Mouse (Mus musculus) thymus, postnatal 36 days (tissue): Measurements from ENCODE around the gene Zfp846.
"Not testable (repeated sequence)": the region's sequence is repeated elsewhere in the genome, so short reads cannot be mapped to it uniquely, and the experiment has no call there.

Experiments used
- DNase-seq, 2 experiments: peaks; one replicate each; pipeline ENCODE4 v3.0.0; 2022; ENCODE audit warnings: mixed read lengths in 2 of 2

The Zfp846 gene

DNA sequence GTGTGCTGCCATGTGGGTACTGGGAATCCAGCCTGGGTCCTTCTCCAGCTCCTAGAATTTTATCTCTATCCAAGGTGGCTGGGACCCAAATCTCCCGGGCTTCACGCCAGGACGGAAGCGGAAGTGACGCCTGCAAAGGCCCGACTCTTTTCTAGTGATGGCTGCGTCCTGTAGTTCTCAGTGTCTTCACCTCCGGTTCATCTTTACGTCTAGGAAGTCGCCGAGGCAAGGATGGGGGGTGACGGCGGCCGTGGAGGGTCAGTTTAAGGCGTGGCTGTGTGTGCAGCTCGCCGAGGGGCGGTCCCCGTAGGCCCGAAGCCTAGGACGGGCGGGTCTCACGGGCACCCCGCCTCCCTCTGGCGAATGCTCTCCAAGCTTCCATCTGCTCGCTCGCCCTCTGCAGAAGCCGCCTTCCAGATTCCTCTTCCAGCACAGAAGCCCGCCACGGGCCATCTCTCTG is at the start of gene Zfp846:
Zfp846 (plus strand) TSS at position 117 of the 460 bp plus-strand sequence.
- DNase-seq = peak; percentile 96 to 97

DNA sequence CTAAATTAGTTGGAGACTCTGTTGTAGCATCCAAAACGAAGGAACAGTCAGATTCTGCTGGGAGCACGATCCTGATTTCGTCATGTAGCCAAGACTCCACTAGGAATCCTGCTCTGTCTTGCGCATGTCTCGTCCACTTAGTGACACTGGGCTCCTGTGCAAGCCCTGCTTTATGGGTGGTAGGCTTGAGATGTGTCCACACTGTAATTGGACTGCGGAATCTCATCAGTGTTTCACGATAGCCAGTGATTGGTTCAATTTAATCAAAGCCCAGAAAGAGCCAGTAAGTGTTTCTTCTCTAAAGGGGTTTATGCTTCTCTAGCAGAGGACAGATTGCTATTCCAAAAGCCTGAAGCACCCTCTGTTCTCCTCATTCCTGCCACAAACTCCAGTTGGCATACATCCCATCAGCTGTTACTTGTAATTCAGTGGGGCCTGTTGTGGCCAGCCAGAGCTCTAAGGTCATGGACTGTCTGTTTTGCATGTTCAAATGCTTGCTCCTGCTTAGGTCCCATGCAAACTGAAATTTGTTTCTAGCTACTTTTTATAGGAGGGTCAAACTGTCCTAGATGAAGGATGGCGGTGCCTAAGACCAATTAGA is 46.7 kb upstream of the Zfp846 start:
- no peak for DNase-seq

DNA sequence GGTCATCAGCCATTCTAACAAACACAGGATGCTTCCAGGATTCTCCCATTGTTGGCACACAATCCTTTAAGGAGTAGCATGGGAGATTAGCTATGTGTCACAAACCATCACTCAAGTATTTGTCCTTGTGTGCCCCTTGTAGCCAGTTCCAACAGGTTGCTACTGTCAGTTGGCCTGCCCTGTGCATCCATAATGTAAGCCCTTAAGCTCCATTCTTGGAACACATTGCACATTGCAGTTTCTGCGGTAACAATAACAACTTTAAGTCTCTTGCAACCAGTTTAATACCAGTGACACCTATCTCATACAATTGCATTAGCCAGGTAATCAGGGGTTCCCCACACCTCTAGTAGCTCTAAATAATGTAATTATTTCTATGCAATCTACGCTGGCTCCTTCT is 44.5 kb upstream of the Zfp846 start:
- DNase-seq = no peak

DNA sequence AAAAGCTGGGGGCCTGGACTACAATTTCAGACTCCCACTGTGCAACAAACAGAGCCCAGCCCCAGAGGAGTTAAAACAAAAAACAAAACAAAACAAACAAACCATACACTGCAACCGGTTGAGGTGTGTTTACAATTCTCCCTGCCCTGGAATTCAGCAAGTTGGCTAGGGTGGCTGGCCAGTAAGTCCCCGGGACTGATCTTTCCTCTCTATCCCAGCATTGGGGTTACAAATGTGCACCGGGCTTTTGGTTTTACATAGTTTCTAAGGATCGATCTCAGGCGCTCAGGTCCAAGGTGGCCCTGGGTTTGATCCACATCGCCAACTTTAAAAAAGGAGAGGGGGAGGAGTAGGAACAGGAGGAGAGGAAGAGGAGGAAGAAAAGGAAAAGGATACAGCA is 37.6 kb upstream of the Zfp846 start:
- DNase-seq = no peak

DNA sequence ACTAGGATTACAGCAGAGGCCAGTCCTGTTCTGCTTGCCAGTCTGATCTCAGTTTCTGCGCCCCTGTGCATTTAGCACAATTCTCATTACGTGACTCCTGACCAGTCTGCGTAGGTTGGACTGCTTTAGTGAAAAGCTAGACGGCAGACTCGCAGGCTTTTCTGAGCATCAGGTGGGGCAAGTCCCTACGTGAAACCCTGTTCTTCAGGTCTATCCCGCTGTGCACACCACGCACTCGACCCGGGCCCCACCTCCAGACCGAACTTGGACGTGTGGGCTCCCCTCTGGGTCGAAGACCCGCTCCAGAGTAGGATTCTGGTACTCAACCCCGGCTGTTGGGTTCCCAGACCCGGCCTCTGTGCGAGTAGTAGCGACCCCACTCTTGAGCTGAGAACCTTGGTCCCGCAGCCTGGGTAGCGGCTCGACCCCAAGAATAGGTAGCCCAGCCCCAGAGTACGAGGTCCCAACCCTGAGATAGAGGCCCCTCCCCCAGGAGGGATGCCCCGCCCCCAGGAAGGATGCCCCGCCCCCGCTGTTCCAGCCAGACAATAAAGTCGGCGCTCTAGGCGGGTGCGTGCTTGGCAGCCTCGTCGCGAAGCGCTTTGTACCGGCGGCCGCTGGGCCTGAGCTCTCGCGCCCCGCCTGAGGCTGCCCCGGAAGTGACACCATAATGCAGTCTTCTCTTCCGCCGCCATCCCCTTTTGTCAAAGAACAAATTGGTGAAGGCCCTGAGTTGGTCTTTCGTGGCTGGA is 36.8 kb upstream of the Zfp846 start:
- DNase-seq = peak; percentile 73 to 79

DNA sequence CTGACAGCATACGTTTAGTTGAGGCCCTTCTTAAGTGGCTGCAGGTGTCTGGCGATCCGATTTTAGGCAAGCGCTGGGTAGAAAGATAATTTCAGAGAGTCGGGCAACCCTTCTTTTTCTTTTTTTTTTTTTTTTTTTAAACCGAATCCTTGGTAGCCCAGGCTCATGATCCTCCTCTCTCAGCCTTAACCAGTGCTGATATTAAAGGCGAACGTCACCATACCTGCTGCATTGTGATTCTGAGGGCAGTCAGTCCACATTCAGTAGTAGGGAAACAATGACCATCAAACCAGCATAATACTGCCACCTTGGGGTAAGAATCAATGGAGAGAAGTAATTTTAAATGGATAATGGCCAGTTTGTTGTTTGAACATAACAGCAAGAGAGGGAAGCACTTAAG is 35.9 kb upstream of the Zfp846 start:
- DNase-seq = no peak

DNA sequence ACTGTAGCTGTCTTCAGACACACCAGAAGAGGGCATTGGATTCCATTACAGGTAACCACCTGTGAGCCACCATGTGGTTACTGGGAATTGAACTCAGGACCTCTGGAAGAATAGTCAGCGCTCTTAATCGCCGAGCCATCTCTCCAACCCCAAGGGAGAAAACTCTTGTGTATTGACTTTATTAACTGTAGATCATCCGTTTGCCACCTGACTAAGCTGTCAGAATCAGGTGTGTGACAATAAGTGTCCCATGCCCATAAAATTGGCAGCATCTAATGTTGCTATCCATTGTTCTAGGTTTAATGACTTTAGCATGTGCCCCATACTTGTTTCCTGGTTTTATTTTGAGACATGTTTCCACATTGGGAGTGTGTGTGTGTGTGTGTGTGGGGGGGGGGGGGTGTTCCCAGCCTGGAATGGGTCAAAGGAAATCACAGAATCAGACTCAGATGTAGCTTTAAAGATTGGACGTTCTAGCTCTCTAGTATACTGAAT is 29.3 kb upstream of the Zfp846 start:
- no peak for DNase-seq

DNA sequence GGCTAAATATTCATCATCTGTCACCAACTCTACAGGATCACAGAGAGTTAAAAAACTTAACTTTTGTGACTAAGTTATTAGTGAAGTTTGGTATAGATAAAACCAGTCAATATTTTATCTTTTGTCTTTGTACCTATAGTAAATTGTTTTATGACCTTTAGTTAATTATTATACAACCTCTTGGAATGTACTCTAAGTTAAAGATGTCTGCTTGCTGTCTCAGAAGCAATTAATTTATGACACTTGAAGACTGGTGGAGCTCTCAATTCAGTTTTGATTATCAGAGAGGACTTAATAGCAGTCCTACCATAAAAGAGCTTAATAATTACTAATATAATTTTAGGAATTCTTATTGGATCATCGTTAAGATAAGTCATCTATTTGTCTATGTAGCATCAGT is 28.4 kb upstream of the Zfp846 start:
- no peak for DNase-seq

DNA sequence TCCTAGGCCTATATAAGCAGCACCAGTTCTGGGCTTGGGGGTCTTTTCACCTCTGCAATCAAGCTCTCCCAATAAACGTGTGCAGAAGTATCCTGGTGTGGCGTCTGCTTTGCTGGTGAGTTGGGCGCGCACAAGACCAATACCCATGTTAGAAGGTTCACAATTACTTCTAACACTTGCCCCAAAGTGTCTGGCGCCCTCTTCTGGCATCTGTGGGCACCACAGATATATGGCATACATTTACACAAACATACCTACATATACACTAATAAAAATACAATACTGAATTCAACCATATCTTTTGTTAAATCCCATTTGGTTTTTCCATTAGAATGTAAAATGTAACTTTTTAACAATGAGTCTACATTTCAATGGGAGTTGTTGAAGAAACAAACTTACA is 18.9 kb upstream of the Zfp846 start:
- peak; percentile 7 to 11 for DNase-seq

DNA sequence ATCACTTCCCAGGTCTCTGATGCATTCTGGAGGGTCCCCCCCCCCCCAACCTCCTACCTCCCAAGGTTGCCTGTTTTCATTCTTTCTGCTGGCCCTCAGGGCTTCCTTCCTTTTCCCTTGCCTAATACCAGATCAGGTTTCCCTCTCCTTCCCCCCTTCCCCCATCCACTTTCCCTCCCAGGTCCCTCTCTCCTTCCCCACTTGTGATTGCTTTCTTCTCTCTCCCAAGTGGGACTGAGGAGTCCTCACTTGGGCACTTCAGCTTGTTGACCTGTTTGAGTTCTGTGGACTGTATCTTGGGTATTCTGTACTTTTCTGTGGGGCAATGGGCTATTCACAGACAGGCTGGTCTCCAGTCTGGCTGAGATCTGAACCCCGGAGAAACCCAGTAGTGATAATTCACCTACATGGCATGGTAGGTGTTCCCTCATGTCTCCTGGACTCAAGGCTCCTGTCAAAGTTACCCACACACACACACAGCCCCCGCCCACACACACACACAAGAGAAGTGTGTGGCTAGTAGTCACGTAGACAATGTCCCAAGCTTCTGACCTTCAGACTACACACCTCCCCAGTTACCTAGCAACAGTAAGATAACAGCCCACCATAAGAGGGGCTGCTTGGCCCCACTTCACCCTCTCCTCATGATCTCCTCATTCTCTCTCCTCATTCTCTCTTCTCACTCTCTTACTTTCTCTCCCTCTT is 15.6 kb upstream of the Zfp846 start:
- not testable (repeated sequence) for DNase-seq

DNA sequence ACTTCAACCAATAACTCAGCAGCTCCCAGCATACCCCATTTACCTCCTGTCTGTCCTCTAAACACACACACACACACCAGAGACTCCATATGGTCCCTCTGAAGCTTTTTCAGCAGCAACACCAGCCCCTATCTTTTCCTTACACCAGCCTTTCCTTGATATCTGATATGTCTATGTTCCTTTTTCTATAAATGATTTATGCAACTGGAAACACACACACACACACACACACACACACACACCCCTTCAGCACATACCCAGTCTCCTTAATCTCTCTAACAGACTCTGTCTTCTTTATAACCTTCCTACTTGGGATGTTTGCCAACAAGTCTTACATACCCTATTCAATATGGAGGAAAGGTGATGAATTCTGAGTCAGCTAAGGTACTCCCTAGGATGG is 10.0 kb upstream of the Zfp846 start:
- DNase-seq = no peak

DNA sequence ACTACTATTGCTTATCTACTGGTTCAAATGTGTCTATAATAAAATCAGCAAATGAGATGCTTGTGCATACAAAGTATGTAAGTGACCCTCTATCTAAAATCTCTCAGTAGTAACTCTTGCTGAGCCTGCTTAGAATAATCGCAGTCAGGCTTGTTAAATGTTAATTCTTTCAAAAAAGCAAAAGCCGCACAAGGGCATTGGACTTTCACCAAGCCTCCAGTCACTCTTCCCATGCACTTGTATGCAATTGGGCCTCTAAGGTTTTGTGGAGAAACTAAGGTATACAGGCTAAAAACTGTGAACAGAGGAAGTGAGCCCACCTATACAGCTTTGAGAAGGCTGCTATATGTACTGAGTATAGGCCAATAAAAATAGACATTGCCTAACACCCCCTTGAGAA is 4.5 kb upstream of the Zfp846 start:
- DNase-seq = no peak

DNA sequence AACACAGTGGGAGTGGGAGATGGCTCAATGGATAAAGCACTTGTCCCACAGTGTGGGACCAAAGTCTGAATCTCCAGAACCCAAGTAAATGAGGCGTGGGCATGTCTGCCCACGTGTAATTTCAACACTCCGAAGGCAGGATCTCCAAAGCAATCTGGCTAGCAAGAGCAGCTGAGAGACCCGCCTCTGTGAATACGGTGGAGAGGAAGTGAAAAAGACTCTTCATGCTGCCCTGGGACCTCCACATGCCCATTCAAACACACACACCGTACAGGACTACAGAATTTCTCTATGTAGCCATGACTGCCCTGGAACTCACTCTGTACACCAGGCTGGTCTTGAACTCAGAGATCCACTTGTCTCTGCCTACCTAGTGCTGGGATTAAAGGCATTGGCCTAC is 20.2 kb downstream of the Zfp846 start:
- DNase-seq = no peak

DNA sequence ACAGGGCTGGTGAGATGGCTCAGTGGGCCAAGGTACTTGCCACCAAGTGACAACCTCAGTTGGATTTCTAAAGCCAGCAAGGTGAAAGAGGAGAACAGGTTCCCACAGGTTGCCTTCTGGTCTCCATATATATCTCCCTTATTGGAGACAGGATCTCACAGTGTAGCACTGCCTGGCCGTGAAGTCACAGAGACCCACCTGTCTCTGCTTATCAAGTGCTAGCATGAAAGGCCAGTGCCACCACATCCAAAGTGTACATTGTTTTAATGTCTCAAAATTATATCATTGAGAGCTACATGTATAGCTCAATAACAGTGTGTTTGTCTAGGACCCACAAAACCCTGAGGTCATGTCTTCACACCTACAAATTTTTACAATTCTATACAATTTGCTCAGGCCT is 25.2 kb downstream of the Zfp846 start:
- no peak for DNase-seq

DNA sequence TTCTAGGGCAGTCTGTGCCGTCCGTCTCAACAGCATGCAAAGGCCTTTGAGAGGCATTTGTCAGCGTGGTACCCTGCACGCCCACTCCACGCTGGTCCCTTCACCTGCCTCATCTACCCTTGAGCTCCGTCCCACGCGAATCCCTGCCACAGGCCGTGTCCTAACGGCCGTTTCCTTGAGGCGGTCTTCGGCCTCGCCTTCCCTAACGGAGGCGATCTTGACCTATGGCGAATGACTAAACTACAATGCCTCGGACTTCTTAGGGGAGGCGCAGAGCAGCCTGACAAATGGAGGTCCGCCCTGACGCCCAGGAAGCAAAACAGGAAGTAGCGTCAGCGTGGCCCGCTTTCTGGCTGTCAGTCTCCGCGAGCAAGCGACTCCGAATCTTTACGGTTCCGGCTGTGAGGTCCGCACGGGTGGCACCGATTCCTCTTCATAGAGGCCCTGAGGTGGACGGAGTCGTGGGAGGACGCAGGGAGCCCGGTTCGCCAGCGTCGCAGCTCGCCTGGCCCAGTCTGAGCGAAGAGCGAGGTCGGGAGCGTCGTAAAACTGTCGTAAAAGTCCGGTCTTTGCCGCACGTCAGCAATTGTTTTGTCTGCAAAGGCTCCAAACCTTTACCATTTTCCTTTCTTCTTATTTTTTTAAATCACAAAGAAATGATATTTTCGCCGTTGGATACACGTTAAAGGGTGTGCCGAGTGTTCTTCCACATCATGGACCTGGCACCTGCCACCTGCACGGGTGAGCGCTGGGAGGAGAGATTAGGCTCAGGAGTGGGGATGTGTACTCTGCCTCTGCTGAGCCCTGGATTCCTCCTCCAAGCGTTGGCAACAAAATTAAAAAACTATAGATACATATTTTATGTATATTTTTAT is 26.2 kb downstream of the Zfp846 start:
- DNase-seq = peak; percentile 86 to 89

DNA sequence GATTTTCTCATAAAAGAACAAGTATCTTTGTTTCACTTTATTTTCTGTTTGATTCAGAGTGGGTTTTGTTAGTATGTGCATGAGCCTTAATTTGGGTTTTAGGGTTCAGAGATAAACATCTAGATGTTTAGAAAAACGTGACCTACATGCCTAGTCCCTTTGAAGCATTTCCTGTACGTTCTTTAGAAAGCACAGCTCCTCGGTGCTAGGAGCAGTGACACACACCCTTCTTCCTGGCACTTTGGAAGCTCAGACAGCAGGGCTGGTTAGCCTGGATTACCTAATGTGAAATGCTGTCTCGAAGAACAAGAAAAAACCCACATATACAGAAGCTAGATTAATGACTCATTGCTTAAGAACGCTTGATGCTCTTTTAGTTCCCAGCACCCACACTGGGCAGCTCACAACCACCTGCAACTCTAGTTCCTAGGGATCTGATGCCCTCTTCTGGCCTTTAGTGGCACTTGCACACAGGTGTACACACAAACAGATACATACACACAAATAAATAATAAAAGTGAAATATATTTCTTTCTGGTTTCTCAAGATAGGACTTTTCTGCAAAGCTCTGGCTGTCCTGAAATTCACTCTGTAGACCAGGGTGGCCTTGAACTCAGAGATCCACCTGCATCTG is 28.9 kb downstream of the Zfp846 start:
- DNase-seq = peak; percentile 22 to 41

DNA sequence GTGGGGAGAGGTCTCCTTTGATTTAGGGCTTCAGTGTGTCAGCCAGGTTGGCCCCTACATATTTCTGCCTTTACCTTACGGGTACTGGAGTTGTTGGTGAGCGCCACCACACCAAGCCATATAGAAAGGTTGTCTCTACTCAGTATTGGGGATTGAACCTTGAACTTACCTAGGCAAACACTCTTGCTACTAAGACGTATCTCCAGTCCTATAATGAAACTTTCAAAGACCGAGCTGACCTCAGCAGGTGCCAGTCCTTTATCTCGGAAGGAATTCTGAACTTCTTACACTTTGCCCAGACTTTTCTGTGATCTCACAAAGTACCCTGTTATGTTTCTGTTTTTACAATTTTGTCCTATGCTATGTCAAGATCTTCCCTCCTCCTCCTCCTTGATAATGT is 30.9 kb downstream of the Zfp846 start:
- no peak for DNase-seq

DNA sequence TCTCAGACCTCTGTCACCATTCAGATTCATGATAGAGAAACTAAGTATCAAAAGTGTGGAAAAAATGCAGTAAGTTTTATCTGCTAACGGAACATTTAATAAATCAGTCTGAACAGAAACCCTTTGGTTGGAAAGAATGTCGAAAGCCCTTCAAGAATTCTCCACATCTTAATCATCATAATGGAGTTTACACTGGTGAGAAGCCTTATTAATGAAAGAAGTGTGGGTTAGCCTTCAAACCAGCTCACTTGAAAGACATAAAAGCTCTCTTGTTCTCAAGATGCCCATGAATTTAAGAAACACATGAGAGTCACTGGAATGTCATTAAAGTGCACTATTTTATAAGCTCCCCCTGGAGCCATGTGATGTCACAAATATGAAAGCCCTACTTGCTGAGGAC is 35.6 kb downstream of the Zfp846 start:
- no peak for DNase-seq

DNA sequence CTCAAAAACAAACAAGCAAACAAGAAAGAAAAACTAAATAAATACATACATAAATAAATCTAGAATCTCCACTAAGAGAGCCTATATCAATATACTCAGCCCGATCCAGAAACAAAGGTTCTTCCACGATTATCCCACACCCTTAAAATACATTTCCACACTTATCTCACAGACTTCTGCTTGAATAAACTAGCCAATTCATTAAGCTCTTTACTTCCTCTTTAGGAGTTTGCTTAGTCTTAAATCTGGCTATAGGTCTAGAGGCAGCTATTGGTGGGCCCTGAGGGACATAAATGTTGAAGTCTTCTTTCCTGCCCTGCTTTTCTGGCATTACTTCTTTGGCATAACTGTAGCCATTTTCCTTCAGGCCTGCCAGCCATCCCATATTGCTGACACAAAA is 50.2 kb downstream of the Zfp846 start:
- no peak for DNase-seq

DNA sequence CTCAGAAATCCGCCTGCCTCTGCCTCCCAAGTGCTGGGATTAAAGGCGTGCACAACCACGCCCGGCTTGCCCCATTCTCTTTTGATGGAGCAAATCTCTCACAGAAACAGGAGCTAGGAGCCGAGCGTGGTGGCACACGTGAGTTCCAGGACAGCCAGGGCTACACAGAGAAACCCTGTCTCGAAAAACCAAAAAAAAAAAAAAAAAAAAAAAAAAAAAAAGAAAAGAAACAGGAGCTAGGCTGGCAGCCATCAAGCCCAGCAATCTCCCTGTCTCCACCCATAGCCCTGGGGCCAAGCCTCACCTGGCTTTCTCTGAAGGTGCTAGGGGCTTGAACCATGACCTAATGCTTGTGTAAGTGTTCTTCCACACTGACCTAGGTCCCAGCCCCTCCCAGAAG is 54.6 kb downstream of the Zfp846 start:
- peak; percentile 58 to 75 for DNase-seq

DNA sequence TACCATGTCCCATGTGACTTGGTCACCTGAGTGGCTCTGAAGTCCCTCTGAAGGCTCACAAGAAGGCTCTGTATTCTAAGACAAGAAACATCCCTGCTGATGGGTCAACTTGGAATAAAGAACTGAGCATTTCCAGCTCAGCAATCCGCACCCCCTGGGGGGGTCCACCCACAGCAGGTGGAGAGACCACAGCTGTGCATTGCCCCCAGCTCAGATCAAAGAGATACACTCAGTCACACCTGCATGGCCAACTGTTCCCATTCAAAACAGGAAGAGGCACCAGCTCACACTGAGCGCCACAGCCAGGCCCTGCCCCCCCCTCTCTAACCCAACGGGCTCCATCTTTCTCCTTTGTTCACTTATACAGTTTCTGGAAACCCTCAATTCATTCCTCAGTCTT is 55.2 kb downstream of the Zfp846 start:
- peak; percentile 85 to 94 for DNase-seq

DNA sequence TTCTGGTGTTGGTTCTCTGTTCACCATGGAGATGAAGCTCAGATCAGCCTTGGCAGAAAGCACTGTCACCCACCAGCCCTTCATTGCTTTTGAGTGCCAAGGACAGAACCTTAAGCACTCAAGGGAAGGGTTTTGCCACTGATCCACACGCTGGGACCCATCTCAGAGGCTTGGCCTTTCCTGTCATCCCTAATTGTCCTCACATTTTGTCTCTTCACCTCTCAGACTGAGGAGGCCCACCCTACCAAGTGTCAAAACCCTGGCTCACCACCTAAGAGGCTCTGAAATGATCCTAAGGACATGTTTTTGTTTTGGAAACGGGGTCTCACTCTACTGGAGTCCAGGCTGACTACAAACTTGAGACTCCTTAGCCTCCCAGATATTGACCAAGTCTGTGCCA is 55.7 kb downstream of the Zfp846 start:
- DNase-seq = no peak
